Mouse (Mus musculus): ENCODE measurements at regions not wholly inside any gene's neighbourhood (a gene's known extent, or its start where the extent isn't known, plus 50 kb on each side); places are given as distances from the start of the nearest gene placed in this dataset.

DNA sequence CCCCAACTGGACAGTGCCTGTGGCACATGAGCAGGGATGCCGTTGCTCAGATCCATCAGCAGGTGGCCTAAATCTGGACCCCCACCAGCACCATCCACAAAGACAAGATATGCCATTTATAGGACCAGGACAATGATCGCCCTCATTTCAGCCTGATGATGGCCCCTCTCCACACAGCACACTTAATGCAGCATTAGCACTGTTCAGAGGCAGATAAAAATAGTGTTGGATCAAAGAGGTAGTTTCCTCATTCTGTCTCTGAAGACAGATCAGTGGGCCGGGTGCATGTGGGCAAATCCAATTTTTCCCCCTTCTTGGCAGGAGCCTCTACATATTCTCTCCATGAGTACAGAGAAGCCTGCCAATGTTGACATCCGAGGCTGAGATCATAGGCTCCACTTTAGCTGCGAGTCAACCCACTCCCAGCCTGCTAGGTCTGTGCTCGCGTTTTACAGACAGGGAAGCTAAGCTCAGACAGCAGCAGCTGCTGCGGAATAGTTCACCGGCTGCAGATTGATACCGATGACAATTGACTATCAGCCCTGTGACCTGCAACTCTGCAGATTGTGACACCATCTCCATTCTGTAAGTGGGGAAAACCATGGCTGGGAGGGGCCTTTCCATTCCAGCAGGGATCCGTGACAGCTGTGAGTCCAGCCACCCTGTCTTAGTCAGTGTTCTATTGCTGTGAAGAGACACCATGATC, 188.7 kb upstream of the Hs6st1 start:
- TF ChIP-seq CTCF (IDR thresholded peaks at IDR 0.05; ENCODE audit: insufficient read depth, low read depth, low read length) (no peak), POLR2A (IDR thresholded peaks at IDR 0.05; ENCODE audit: insufficient read depth, low read depth, low read length) (no peak)

Data from olfactory bulb, adult 2 months (tissue).